ENCODE assay signal across 12 mouse cellular contexts in genomic region chr2:156870519-156870918, GRCm38 (mm10). TPM values are rescaled to one million over a fixed set of nuclear protein-coding genes. Genes with fewer than 3 reads are reported as not detected.
DNase-seq lines count a peak whose midpoint lies in the region; ATAC-seq lines count a peak whose summit lies in the region.
"Had no signal": no experiment of that assay in that cellular context is flagged by ENCODE, and none has a peak within 500 bp of the region (broad histone marks: within the 10 kb centered on the region; RNA-seq: fewer than 3 reads in every experiment).

No protein-coding gene starts in this region.

- no peaks in the 10 kb centered on the region for H3K4me1 ChIP-seq in kidney, embryonic 14.5 days (ENCODE audit: control insufficient read depth, insufficient read depth, low read length)
- H3K4me1 ChIP-seq in midbrain, embryonic 16.5 days (ENCODE audit: control insufficient read depth, insufficient read depth, low read length) = no peaks in the 10 kb centered on the region
- H3K4me1 ChIP-seq: limb, embryonic 12.5 days had no signal

- no peak overlapping the region for H3K4me2 ChIP-seq in kidney, embryonic 14.5 days (replicated peaks; ENCODE audit: low read depth, low read length)
- H3K4me2 ChIP-seq in midbrain, embryonic 16.5 days (ENCODE audit: low read length) = no peak overlapping the region
- H3K4me2 ChIP-seq: hindbrain, embryonic 14.5 days; limb, embryonic 12.5 days had no signal

- WGBS in kidney, embryonic 14.5 days = 59% methylated on average over 6 of the region's 6 CpGs
- WGBS in midbrain, embryonic 16.5 days = 60% methylated on average over 6 of the region's 6 CpGs

- H3K9ac ChIP-seq in kidney, embryonic 14.5 days (ENCODE audit: low read depth, low read length) = no peak overlapping the region
- no peak overlapping the region for H3K9ac ChIP-seq in midbrain, embryonic 16.5 days (ENCODE audit: low read depth, low read length)
- H3K9ac ChIP-seq: hindbrain, embryonic 14.5 days; limb, embryonic 12.5 days had no signal

- DNase-seq in kidney, adult 9 months = peak; percentile 37
- peak; percentile 68 for DNase-seq in adipocyte (ENCODE audit: low spot score)
- peak; percentile 32 to 39 for DNase-seq in adrenal gland, postnatal 4 days (ENCODE audit: low spot score in 2 of 2)
- DNase-seq in kidney, postnatal 36 days = peak; percentile 25 to 69
- DNase-seq in retina, postnatal 1 day = no peak
- DNase-seq: cerebellum, adult 9-11 months had no signal

- H3K9me3 ChIP-seq in kidney, embryonic 14.5 days (ENCODE audit: control insufficient read depth, low read length) = no peaks in the 10 kb centered on the region
- H3K9me3 ChIP-seq in midbrain, embryonic 16.5 days (replicated peaks; ENCODE audit: control insufficient read depth, low read length, poor library complexity, severe bottlenecking) = no peaks in the 10 kb centered on the region
- H3K9me3 ChIP-seq: limb, embryonic 12.5 days had no signal

- no peak overlapping the region for H3K27ac ChIP-seq in kidney, embryonic 14.5 days (ENCODE audit: low read depth, low read length)
- no peak overlapping the region for H3K27ac ChIP-seq in midbrain, embryonic 16.5 days (ENCODE audit: low read length)
- H3K27ac ChIP-seq: hindbrain, embryonic 14.5 days; limb, embryonic 12.5 days had no signal

- H3K27me3 ChIP-seq in kidney, embryonic 14.5 days (ENCODE audit: control insufficient read depth, insufficient read depth, low read length) = no peaks in the 10 kb centered on the region
- no peaks in the 10 kb centered on the region for H3K27me3 ChIP-seq in midbrain, embryonic 16.5 days (ENCODE audit: control insufficient read depth, insufficient read depth, low read depth, low read length)
- H3K27me3 ChIP-seq: limb, embryonic 12.5 days had no signal

- peaks cover 80% of the 10 kb centered on the region for H3K36me3 ChIP-seq in kidney, embryonic 14.5 days (ENCODE audit: control insufficient read depth, insufficient read depth, low read length)
- peaks cover 14% of the 10 kb centered on the region for H3K36me3 ChIP-seq in midbrain, embryonic 16.5 days (ENCODE audit: control insufficient read depth, insufficient read depth, low read length)

- no peak overlapping the region for H3K4me3 ChIP-seq in kidney, embryonic 14.5 days (ENCODE audit: low read length)
- H3K4me3 ChIP-seq in midbrain, embryonic 16.5 days (ENCODE audit: low read depth, low read length) = no peak overlapping the region
- H3K4me3 ChIP-seq: limb, embryonic 12.5 days had no signal

- no peak for ATAC-seq in kidney, embryonic 14.5 days (ENCODE audit: low FRiP score, low TSS enrichment)
- ATAC-seq in midbrain, embryonic 16.5 days = no peak
- ATAC-seq in megakaryocyte, adult 5-6 weeks (ENCODE audit: poor library complexity, severe bottlenecking) = no peak

RNA-seq across cellular contexts. Expression of gene Rab5if, which starts 7.6 kb away (rescaled TPM):
- polyA plus RNA-seq in kidney, embryonic 14.5 days (2014; fragmentation: Nextera tagmentation; extraction: Ambion mirVana) = 199 and 227 TPM in 2 replicates
- total RNA-seq in adrenal gland, postnatal 4 days (2021) = 100 to 1,000 TPM; 190 to 203 TPM
- 139 and 147 TPM in 2 replicates for polyA plus RNA-seq in midbrain, embryonic 16.5 days (2015; fragmentation: Nextera tagmentation; extraction: Ambion mirVana)
- total RNA-seq in megakaryocyte, adult 5-6 weeks (2015) = 356 and 374 TPM in 2 replicates
- total RNA-seq in megakaryocyte, adult 5-6 weeks (2017) = 194 and 199 TPM in 2 replicates

RNA-seq across cellular contexts. Expression of gene 4930518I15Rik, which starts 12.8 kb away (rescaled TPM):
- polyA plus RNA-seq in kidney, embryonic 14.5 days (2014; fragmentation: Nextera tagmentation; extraction: Ambion mirVana) = 6.4 and 7.4 TPM in 2 replicates
- total RNA-seq in adrenal gland, postnatal 4 days (2021) = 1 to 10 TPM; 4.3 to 5.2 TPM
- polyA plus RNA-seq in midbrain, embryonic 16.5 days (2015; fragmentation: Nextera tagmentation; extraction: Ambion mirVana) = 9.2 and 10.2 TPM in 2 replicates
- total RNA-seq in megakaryocyte, adult 5-6 weeks (2015) = 1.4 and 2.4 TPM in 2 replicates
- 1.5 and 1.9 TPM in 2 replicates for total RNA-seq in megakaryocyte, adult 5-6 weeks (2017)

RNA-seq across cellular contexts. Expression of gene Sla2, which starts 16.5 kb away (rescaled TPM):
- polyA plus RNA-seq in kidney, embryonic 14.5 days (2014; fragmentation: Nextera tagmentation; extraction: Ambion mirVana) = 0.23 and 0.24 TPM in 2 replicates
- total RNA-seq in adrenal gland, postnatal 4 days (2021) = not detected
- polyA plus RNA-seq in midbrain, embryonic 16.5 days (2015; fragmentation: Nextera tagmentation; extraction: Ambion mirVana) = 0.20 TPM in 1 of 2 replicates, not detected in the other
- total RNA-seq in megakaryocyte, adult 5-6 weeks (2015) = 0.83 and 2.2 TPM in 2 replicates
- total RNA-seq in megakaryocyte, adult 5-6 weeks (2017) = 1.3 and 1.8 TPM in 2 replicates
- total RNA-seq: midbrain, postnatal 0 days had no signal
- polyA plus RNA-seq: midbrain, postnatal 0 days had no signal

RNA-seq across cellular contexts. Expression of gene Tgif2, which starts 30.7 kb away (rescaled TPM):
- polyA plus RNA-seq in kidney, embryonic 14.5 days (2014; fragmentation: Nextera tagmentation; extraction: Ambion mirVana) = 67.8 and 78.1 TPM in 2 replicates
- total RNA-seq in adrenal gland, postnatal 4 days (2021) = 10 to 100 TPM; 23.0 to 25.1 TPM
- 12.5 and 14.1 TPM in 2 replicates for polyA plus RNA-seq in midbrain, embryonic 16.5 days (2015; fragmentation: Nextera tagmentation; extraction: Ambion mirVana)
- total RNA-seq in megakaryocyte, adult 5-6 weeks (2015) = 0.36 and 0.38 TPM in 2 replicates
- total RNA-seq in megakaryocyte, adult 5-6 weeks (2017) = 0.73 TPM in 1 of 2 replicates, not detected in the other
